Mouse (Mus musculus): ENCODE measurements around the gene Tbc1d23. TPM values are rescaled to one million over a fixed set of nuclear protein-coding genes. Genes with fewer than 3 reads are reported as not detected.

Gene Tbc1d23
- polyA plus RNA-seq, 1 experiment from 2014 or later = 17.5 TPM

DNA sequence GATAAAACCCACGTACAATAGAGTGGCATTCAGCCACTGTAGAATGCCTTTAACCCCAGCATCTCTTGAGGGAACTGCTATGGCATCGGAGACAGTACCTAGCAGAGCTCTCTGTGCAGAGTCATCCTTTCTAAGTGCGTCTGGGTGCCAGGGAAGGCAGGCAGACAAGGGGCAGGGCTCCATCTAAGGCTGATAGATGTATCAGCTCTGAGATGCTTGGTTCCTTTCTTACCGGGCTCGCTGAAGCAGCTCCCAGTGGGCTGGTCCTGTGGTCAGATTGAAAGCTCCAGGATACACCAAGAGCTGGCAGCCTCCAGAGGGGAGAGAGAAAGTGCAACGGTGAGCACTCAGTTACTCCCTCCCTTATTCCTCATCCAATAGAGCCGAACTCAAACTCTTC is 71.5 kb downstream of the Tbc1d23 start:
- Histone ChIP-seq H3K4me2 (no peak overlapping the region), H3K9me3 (replicated peaks) (no peaks in the 10 kb centered on the region), H3K9ac (no peak overlapping the region), H3K27me3 (no peaks in the 10 kb centered on the region), H3K4me3 (no peak overlapping the region), H3K36me3 (peaks cover 44% of the 10 kb centered on the region), H3K4me1 (replicated peaks) (no peaks in the 10 kb centered on the region), H3K27ac (no peak overlapping the region)
- ATAC-seq (replicated peaks; ENCODE audit: insufficient number of reproducible peaks, insufficient read depth, low FRiP score, low read depth) = 0 out of 2 replicates have a peak, but pooled peaks have one; percentile 22
- WGBS = 53% methylated on average over 7 of the region's 7 CpGs

DNA sequence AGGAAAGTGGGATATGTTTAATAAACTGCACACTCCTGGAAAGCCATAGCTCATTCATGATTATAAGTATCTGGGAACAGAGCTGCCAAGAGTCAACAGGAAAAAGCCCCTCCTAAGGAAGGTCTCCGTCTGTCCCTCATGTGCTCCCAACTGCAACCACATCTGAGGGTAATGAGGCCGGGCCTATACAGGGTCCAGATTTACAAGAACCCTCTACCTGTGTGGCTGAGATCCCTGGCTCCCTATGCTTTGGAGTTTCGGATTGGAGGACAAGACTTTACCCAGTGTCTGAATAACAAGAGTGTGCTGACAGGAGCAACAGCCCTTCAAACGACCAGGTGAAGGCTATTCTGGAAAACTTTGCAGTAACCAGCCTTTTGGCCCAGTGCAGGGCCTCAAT is 73.6 kb downstream of the Tbc1d23 start:
- ATAC-seq (replicated peaks; ENCODE audit: insufficient number of reproducible peaks, insufficient read depth, low FRiP score, low read depth) = no peak
- H3K27ac ChIP-seq = no peak overlapping the region
- no peaks in the 10 kb centered on the region for H3K27me3 ChIP-seq
- no peaks in the 10 kb centered on the region for H3K4me1 ChIP-seq (replicated peaks)
- no peak overlapping the region for H3K9ac ChIP-seq
- no peak overlapping the region for H3K4me2 ChIP-seq
- no peak overlapping the region for H3K4me3 ChIP-seq
- H3K36me3 ChIP-seq = peaks cover 53% of the 10 kb centered on the region
- 74% methylated on average over 4 of the region's 4 CpGs for WGBS
- H3K9me3 ChIP-seq (replicated peaks) = no peaks in the 10 kb centered on the region

DNA sequence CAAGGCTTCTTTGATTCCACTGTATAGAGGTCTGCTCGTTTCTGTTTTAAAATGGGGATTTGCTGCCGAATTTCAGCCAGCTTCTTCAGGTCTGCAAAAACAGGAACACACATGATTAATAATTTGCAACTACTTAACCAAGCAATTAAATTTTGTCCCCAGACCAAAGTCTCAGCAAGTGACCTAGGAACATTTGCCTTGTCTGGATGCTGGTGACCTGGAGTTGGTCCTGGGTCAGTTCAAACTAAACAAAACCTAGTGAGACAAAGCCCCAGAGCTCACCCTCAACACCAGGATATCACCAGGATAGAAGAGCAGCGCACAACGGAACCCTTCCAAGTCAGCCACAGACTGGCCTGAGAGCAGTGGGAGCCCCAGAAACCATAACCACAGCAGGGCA is 74.2 kb downstream of the Tbc1d23 start:
- 94% methylated on average over 4 of the region's 4 CpGs for WGBS
- Histone ChIP-seq H3K4me2 (no peak overlapping the region), H3K4me3 (no peak overlapping the region), H3K4me1 (replicated peaks) (no peaks in the 10 kb centered on the region), H3K27ac (no peak overlapping the region), H3K9me3 (replicated peaks) (no peaks in the 10 kb centered on the region), H3K27me3 (no peaks in the 10 kb centered on the region), H3K9ac (no peak overlapping the region), H3K36me3 (peaks cover 58% of the 10 kb centered on the region)
- no peak for ATAC-seq (replicated peaks; ENCODE audit: insufficient number of reproducible peaks, insufficient read depth, low FRiP score, low read depth)

DNA sequence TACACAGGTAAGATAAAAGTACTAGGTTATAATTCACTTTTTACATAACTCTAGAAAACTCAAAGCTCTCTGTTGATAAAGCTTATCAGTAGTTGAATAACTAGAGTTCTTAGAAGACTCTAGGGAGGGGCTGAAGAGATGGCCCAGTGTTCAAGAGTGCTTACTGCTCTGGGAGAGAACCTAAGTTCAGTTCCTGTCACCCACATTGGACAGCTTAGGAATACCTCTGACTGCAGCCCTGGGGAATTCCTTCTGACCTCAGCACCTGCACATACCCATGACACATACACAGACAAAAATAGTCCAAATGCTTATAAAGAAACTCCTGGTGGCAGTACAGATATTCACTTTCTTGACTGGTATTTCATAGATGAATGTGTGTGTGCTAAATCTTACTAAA is 75.4 kb downstream of the Tbc1d23 start:
- Histone ChIP-seq H3K9ac (no peak overlapping the region), H3K4me3 (no peak overlapping the region), H3K27ac (no peak overlapping the region), H3K4me1 (replicated peaks) (no peaks in the 10 kb centered on the region), H3K9me3 (replicated peaks) (no peaks in the 10 kb centered on the region), H3K27me3 (no peaks in the 10 kb centered on the region), H3K4me2 (no peak overlapping the region), H3K36me3 (peaks cover 54% of the 10 kb centered on the region)
- ATAC-seq (replicated peaks; ENCODE audit: insufficient number of reproducible peaks, insufficient read depth, low FRiP score, low read depth) = no peak

DNA sequence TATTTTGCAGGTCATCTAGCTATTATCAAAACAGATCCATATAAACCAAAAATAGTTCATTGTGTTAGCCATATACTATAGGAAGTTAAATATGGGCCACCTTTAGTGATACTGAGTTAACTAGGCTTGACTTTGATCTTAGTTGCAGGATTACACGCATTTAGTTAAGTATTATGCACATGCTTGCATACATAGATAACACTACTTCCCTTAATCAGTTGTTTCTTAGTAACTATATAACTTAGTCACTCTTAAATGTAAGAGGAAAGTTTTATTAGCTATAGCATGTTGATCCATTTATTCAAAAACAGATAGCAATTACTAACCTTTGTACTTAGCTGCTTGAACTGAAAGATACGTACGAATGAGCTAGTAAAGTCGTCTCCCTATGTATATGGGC is 79.9 kb downstream of the Tbc1d23 start:
- 92% methylated on average over 4 of the region's 4 CpGs for WGBS
- Histone ChIP-seq H3K4me3 (no peak overlapping the region), H3K9me3 (replicated peaks) (no peaks in the 10 kb centered on the region), H3K4me2 (no peak overlapping the region), H3K27ac (no peak overlapping the region), H3K27me3 (no peaks in the 10 kb centered on the region), H3K36me3 (peaks cover 53% of the 10 kb centered on the region), H3K9ac (no peak overlapping the region), H3K4me1 (replicated peaks) (no peaks in the 10 kb centered on the region)
- no peak for ATAC-seq (replicated peaks; ENCODE audit: insufficient number of reproducible peaks, insufficient read depth, low FRiP score, low read depth)

DNA sequence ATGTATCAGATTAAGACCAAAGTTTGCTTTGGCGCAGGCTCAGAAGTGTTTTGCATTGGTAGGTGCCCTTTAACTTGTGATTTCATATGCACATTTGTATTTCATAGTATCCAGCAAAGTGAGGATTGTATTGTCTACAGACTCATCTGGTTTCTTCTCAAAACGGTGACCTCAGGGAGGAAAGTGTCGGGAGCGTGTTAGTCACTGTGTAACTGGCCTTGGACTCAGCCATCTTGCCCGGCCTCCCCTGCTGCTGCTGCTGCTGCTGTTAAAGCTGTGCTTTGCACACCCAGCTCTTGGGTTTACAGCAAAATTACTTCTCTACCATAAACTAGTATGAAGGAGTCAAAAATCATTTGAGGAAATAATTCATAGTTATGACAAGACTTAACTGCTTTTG is 86.6 kb downstream of the Tbc1d23 start:
- ATAC-seq (replicated peaks; ENCODE audit: insufficient number of reproducible peaks, insufficient read depth, low FRiP score, low read depth) = no peak
- Histone ChIP-seq H3K4me2 (no peak overlapping the region), H3K4me1 (replicated peaks) (no peaks in the 10 kb centered on the region), H3K27me3 (no peaks in the 10 kb centered on the region), H3K9ac (no peak overlapping the region), H3K27ac (no peak overlapping the region), H3K4me3 (no peak overlapping the region), H3K9me3 (replicated peaks) (no peaks in the 10 kb centered on the region), H3K36me3 (peaks cover 49% of the 10 kb centered on the region)
- 88% methylated on average over 5 of the region's 5 CpGs for WGBS

DNA sequence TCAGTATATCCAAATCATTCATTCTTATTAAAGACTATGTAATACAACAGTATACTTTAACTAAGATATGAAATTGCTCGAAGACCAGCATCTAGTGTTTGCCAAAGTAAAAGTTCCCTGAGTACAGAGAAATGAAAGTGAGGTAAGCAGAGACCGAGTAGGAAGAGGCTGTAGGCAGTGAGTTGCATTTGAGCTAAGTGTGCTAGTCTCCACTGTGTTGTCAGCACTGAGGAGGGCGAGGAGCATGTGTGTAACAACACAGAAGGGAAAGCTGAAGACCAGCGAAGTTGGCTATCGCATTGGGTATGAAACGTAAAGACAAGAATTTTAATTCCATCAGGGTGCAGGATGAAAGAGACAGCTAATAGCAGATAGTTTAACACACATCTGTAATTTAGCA is 97.7 kb downstream of the Tbc1d23 start:
- no peaks in the 10 kb centered on the region for H3K9me3 ChIP-seq (replicated peaks)
- H3K9ac ChIP-seq = no peak overlapping the region
- H3K4me1 ChIP-seq (replicated peaks) = peaks cover 4% of the 10 kb centered on the region; the same call in 1 of the 2 replicates
- ATAC-seq (replicated peaks; ENCODE audit: insufficient number of reproducible peaks, insufficient read depth, low FRiP score, low read depth) = no peak
- H3K27me3 ChIP-seq = no peaks in the 10 kb centered on the region
- H3K27ac ChIP-seq = no peak overlapping the region
- H3K4me2 ChIP-seq = no peak overlapping the region
- peaks cover 32% of the 10 kb centered on the region for H3K36me3 ChIP-seq
- WGBS = 95% methylated on average over 6 of the region's 6 CpGs
- no peak overlapping the region for H3K4me3 ChIP-seq

DNA sequence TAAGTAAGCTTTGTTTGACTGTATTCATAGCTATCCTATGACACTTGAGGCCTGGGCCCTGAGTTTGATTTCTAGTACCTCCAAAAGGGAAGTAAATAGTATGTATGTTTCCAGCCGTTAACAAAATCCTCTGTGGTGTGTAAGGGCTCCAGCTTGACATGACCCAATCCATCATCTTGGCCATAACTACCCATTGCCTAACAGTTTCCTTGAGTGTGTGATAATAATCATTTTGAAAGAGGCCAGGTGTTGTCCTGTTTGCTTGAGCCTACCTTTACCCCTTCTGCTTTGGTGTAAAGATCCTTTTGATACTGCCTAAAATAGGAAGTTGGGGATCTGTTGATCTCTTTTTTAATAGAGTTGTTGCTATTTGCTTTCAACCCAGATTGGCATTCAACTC is 99.0 kb downstream of the Tbc1d23 start:
- no peaks in the 10 kb centered on the region for H3K27me3 ChIP-seq
- no peaks in the 10 kb centered on the region for H3K9me3 ChIP-seq (replicated peaks)
- H3K36me3 ChIP-seq = peaks cover 25% of the 10 kb centered on the region
- no peak overlapping the region for H3K4me3 ChIP-seq
- H3K4me2 ChIP-seq = no peak overlapping the region
- 53% methylated on average over 1 of the region's 1 CpGs for WGBS
- no peak overlapping the region for H3K27ac ChIP-seq
- no peak overlapping the region for H3K9ac ChIP-seq
- ATAC-seq (replicated peaks; ENCODE audit: insufficient number of reproducible peaks, insufficient read depth, low FRiP score, low read depth) = no peak
- peaks cover 9% of the 10 kb centered on the region for H3K4me1 ChIP-seq (replicated peaks)

DNA sequence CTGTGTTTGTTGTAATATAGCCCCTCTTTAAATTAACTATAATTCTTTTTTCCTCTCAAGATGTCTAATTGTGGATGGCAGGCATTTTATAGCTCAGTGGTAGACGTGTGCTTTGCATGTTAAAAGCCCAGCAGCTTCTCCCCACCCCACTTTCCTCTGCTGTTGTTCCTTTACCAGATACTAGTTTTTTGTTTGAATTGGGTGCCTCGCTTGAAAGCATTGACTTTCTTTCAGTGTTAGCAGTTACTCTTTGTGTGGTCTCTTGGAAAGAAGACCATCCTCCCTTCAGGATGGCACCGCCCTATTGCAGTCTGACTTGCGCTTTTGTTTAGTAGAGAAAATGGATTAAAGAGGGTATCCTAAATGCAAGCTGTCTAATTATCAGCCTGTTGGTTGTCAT is 99.8 kb downstream of the Tbc1d23 start:
- H3K27ac ChIP-seq = no peak overlapping the region
- H3K9ac ChIP-seq = no peak overlapping the region
- H3K9me3 ChIP-seq (replicated peaks) = no peaks in the 10 kb centered on the region
- H3K4me1 ChIP-seq (replicated peaks) = peaks cover 9% of the 10 kb centered on the region
- ATAC-seq (replicated peaks; ENCODE audit: insufficient number of reproducible peaks, insufficient read depth, low FRiP score, low read depth) = no peak
- H3K36me3 ChIP-seq = peaks cover 19% of the 10 kb centered on the region
- no peak overlapping the region for H3K4me2 ChIP-seq
- H3K27me3 ChIP-seq = no peaks in the 10 kb centered on the region
- WGBS = 83% methylated on average over 4 of the region's 4 CpGs
- H3K4me3 ChIP-seq = no peak overlapping the region

DNA sequence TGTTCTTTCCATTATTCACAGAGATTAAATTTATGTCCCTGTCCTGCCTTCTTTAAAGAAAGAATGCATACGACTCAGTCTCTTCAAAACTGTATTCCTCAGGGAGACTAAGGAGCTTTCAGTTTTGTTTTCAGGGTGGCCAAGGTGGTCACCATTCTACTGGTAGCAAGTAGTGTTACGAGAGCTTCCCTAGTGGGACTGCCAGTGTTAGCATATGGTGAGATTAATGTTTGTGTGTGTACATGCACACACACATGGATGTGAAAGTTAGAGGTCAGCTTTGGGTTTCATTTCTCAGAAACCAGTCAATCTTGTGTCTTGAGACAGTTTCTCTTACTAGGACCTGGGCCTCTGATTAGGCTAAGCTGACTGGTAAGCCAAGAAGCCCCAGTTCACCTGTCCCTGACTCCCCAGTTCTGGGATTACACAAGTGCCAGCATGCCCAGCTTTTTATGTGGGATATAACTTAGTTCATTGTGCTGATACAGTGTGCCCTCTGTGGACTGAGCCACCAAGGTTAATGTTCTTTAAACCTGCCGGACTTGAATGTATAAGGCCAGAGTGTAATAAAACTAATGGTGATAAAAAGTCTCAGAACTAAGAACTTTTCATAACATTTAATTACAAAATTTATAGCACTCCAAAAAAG is 100.4 kb downstream of the Tbc1d23 start:
- H3K9ac ChIP-seq = no peak overlapping the region
- ATAC-seq (replicated peaks; ENCODE audit: insufficient number of reproducible peaks, insufficient read depth, low FRiP score, low read depth) = no peak
- no peaks in the 10 kb centered on the region for H3K9me3 ChIP-seq (replicated peaks)
- H3K4me1 ChIP-seq (replicated peaks) = peaks cover 12% of the 10 kb centered on the region
- no peak overlapping the region for H3K27ac ChIP-seq
- no peaks in the 10 kb centered on the region for H3K27me3 ChIP-seq
- no peak overlapping the region for H3K4me2 ChIP-seq
- H3K36me3 ChIP-seq = peaks cover 12% of the 10 kb centered on the region
- 82% methylated on average over 3 of the region's 3 CpGs for WGBS
- no peak overlapping the region for H3K4me3 ChIP-seq

DNA sequence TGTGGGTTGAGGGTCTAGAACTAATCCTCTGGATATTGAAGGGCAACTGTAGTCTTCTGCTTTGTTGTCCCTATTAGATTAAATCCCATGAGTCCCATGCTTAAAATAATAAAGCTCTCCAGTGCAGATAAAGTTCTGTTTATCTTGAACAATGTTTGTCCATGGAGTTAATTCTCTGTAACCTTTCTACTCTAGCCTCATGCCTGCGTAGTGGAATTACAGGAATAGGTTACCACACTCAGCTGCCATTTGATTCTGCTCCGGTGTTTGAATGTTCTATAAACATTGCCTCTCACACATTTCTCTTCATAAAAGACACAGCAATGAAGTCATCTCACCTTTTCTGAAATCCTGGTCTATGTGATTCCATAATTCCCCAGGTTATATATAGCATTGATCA is 103.5 kb downstream of the Tbc1d23 start:
- no peak for ATAC-seq (replicated peaks; ENCODE audit: insufficient number of reproducible peaks, insufficient read depth, low FRiP score, low read depth)
- no peaks in the 10 kb centered on the region for H3K36me3 ChIP-seq
- WGBS = 58% methylated on average over 2 of the region's 2 CpGs
- no peaks in the 10 kb centered on the region for H3K27me3 ChIP-seq
- H3K27ac ChIP-seq = no peak overlapping the region
- H3K9me3 ChIP-seq (replicated peaks) = no peaks in the 10 kb centered on the region
- peaks cover 24% of the 10 kb centered on the region for H3K4me1 ChIP-seq (replicated peaks)
- no peak overlapping the region for H3K4me2 ChIP-seq
- H3K4me3 ChIP-seq = no peak overlapping the region
- no peak overlapping the region for H3K9ac ChIP-seq

DNA sequence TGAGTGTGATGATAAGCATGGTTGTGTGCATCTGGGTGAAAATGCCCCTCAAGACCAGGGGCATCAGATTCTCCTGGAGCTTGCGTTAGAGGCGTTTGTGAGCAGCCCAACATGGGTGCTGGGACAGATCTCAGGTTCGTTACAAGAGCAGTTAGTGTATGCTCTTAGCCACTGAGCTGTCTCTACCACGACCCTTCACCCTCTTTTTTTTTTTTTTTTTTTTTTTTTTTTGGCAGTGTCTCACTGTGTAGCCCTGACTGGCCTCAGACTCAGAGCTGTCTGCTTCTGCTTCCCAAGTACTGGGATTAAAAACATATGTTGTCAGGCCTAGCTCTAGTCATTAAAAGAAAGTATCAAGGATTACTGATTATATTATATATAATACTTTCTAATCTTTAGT is 105.0 kb downstream of the Tbc1d23 start:
- ATAC-seq (replicated peaks; ENCODE audit: insufficient number of reproducible peaks, insufficient read depth, low FRiP score, low read depth) = no peak
- Histone ChIP-seq H3K9ac (no peak overlapping the region), H3K4me3 (no peak overlapping the region), H3K36me3 (no peaks in the 10 kb centered on the region), H3K4me1 (replicated peaks) (peaks cover 27% of the 10 kb centered on the region), H3K4me2 (no peak overlapping the region), H3K27me3 (no peaks in the 10 kb centered on the region), H3K27ac (no peak overlapping the region), H3K9me3 (replicated peaks) (no peaks in the 10 kb centered on the region)
- whole genome bisulfite sequencing = 53% methylated on average over 4 of the region's 4 CpGs
